9 mouse cellular contexts compared by ENCODE assay signal in the genomic region with DNA sequence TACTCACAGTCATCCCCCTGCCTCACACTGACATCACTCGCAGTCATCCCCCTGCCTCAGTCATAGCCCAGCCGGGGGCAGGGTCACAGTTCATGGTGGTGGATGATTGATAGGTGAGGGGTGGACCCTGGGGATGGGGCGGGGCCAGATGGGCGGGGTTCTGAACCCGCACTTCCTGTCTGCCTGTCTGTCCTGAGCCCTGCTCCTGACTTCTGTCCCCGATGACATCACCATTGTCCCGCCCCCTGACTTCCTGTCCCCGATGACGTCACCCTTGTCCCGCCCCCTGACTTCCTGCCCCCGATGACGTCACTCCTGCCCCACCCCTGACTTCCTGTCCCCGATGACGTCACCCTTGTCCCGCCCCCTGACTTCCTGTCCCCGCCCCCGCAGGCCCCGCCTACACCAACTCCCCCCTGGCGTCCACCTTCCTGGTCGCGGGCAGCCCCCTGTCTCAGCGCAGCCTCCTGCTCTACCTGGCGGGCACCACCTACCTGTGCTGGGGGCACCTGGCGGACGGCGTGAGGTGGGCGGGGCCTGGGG. TPM values are rescaled to one million over a fixed set of nuclear protein-coding genes. Genes with fewer than 3 reads are reported as not detected.
DNase-seq lines count a peak whose midpoint lies in the region; ATAC-seq lines count a peak whose summit lies in the region.
"Had no signal": no experiment of that assay in that cellular context is flagged by ENCODE, and none has a peak within 500 bp of the region (broad histone marks: within the 10 kb centered on the region; RNA-seq: fewer than 3 reads in every experiment).

No protein-coding gene starts in this region.

- H3K4me2 ChIP-seq in stomach, embryonic 16.5 days (ENCODE audit: low read depth, low read length): no peak overlapping the region

- peaks cover 55% of the 10 kb centered on the region for H3K9me3 ChIP-seq in forebrain, embryonic 10.5 days
- H3K9me3 ChIP-seq in stomach, embryonic 16.5 days (replicated peaks; ENCODE audit: control insufficient read depth, low read length): peaks cover 51% of the 10 kb centered on the region

- no peak overlapping the region for H3K27ac ChIP-seq in forebrain, embryonic 10.5 days
- no peak overlapping the region for H3K27ac ChIP-seq in stomach, embryonic 16.5 days (ENCODE audit: low read length)
- H3K27ac ChIP-seq: macrophage had no signal

- DNase-seq in adrenal gland, adult 2 months: peak; percentile 7
- no peak for DNase-seq in adrenal gland, adult 18-20 months (ENCODE audit: low spot score in 2 of 2)
- DNase-seq in ovary, postnatal 36 days (ENCODE audit: low spot score): peak; percentile 38
- DNase-seq in ovary, postnatal 10 days (ENCODE audit: low spot score): no peak
- peak; percentile 39 for DNase-seq in forebrain, embryonic 10.5 days (ENCODE audit: extremely low spot score, low spot score)

- no peaks in the 10 kb centered on the region for H3K27me3 ChIP-seq in forebrain, embryonic 10.5 days (ENCODE audit: poor library complexity, severe bottlenecking)
- H3K27me3 ChIP-seq in stomach, embryonic 16.5 days (ENCODE audit: control insufficient read depth, insufficient read depth, low read length): no peaks in the 10 kb centered on the region

- H3K4me1 ChIP-seq in forebrain, embryonic 10.5 days: no peaks in the 10 kb centered on the region
- no peaks in the 10 kb centered on the region for H3K4me1 ChIP-seq in stomach, embryonic 16.5 days (ENCODE audit: control insufficient read depth, insufficient read depth, low read length)

- no peak overlapping the region for H3K9ac ChIP-seq in stomach, embryonic 16.5 days (ENCODE audit: low read length)

- peak; percentile 13 for ATAC-seq in inflammation-experienced regulatory T-cells, adult 6 months
- ATAC-seq in megakaryocyte progenitor cell, adult 5-6 weeks (replicated peaks; ENCODE audit: poor library complexity): peak; percentile 27
- peak; percentile 66; the same call in 1 of the 2 replicates for ATAC-seq in stomach, embryonic 16.5 days (ENCODE audit: insufficient read depth, low FRiP score)

- H3K4me3 ChIP-seq in forebrain, embryonic 10.5 days: peak overlapping the region; percentile 39
- no peak overlapping the region for H3K4me3 ChIP-seq in stomach, embryonic 16.5 days (replicated peaks; ENCODE audit: low read length)

- peaks cover 47% of the 10 kb centered on the region for H3K36me3 ChIP-seq in forebrain, embryonic 10.5 days (replicated peaks)
- peaks cover 23% of the 10 kb centered on the region for H3K36me3 ChIP-seq in stomach, embryonic 16.5 days (ENCODE audit: control insufficient read depth, insufficient read depth, low read length)

- 80% methylated on average over 27 of the region's 27 CpGs for WGBS in forebrain, embryonic 10.5 days
- WGBS in stomach, embryonic 16.5 days: 86% methylated on average over 27 of the region's 27 CpGs

RNA-seq across cellular contexts. Expression of gene Asmt, which starts 1.9 kb away (rescaled TPM):
- total RNA-seq in adrenal gland, adult 2 months (2021): not detected
- polyA plus RNA-seq in adrenal gland, adult 2 months (2012; rRNA removed): 0.49 TPM in 1 of 2 replicates, not detected in the other
- total RNA-seq in adrenal gland, adult 18-20 months (2021): not detected
- not detected in 2 replicates for polyA plus RNA-seq in forebrain, embryonic 10.5 days (2016; fragmentation: Nextera tagmentation; extraction: Ambion mirVana)
- polyA plus RNA-seq in inflammation-experienced regulatory T-cells, adult 6 months (2017; shearing (Covaris generic)): not detected
- not detected in 2 replicates for total RNA-seq in megakaryocyte progenitor cell, adult 5-6 weeks (2015)
- total RNA-seq in megakaryocyte progenitor cell, adult 5-6 weeks (2017): not detected in 2 replicates
- polyA plus RNA-seq in stomach, embryonic 16.5 days (2015; fragmentation: Nextera tagmentation; extraction: Ambion mirVana): not detected in 2 replicates
- polyA plus RNA-seq: macrophage had no signal

Comparison
In these comparisons a context has a peak if more than half of its experiments do, and no peak if none do; other contexts are left out.
1. DNase-seq: peak in adrenal gland, adult 2 months (single experiment), ovary, postnatal 36 days (single experiment) and forebrain, embryonic 10.5 days (single experiment); none in adrenal gland, adult 18-20 months (0 of 2) and ovary, postnatal 10 days (single experiment).
2. ATAC-seq: peak in every context shown above with its lines; median percentile 66 in stomach, embryonic 16.5 days; 27 in megakaryocyte progenitor cell, adult 5-6 weeks; 13 in inflammation-experienced regulatory T-cells, adult 6 months.